Mouse (Mus musculus): ENCODE measurements around the gene Cmip.
A peak's percentile ranks its signal among the peaks of the same experiment; 100 is the strongest.

Cmip gene

GRCm38 (mm10) chr8:117327385-117327837, 70.5 kb downstream of the Cmip start:
- DNase-seq, result peak in 1 of 2 experiments; percentile 54

- no peak for DNase-seq
Observed at GRCm38 (mm10) chr8:117328758-117329157, 71.9 kb downstream of the Cmip start.

GRCm38 (mm10) chr8:117329167-117329566, 72.3 kb downstream of the Cmip start:
- DNase-seq, result no peak

GRCm38 (mm10) chr8:117329903-117330302, 73.0 kb downstream of the Cmip start:
- DNase-seq, result no peak

- no peak for DNase-seq
Observed at GRCm38 (mm10) chr8:117332229-117333010, 75.6 kb downstream of the Cmip start.

- DNase-seq, result peak; percentile 65 to 81
Observed at GRCm38 (mm10) chr8:117333619-117334018, 76.8 kb downstream of the Cmip start.

- DNase-seq, result peak in 1 of 2 experiments; percentile 53
Observed at GRCm38 (mm10) chr8:117334058-117334747, 77.3 kb downstream of the Cmip start.

GRCm38 (mm10) chr8:117334748-117335393, 78.0 kb downstream of the Cmip start:
- DNase-seq, result peak; percentile 50 to 63

- DNase-seq, result peak in 1 of 2 experiments; percentile 50
Observed at GRCm38 (mm10) chr8:117335423-117335822, 78.6 kb downstream of the Cmip start.

- DNase-seq, result no peak
Observed at GRCm38 (mm10) chr8:117337188-117337587, 80.3 kb downstream of the Cmip start.

GRCm38 (mm10) chr8:117338678-117339077, 81.8 kb downstream of the Cmip start:
- no peak for DNase-seq

GRCm38 (mm10) chr8:117339296-117339957, 82.6 kb downstream of the Cmip start:
- no peak for DNase-seq

GRCm38 (mm10) chr8:117339958-117340651, 83.2 kb downstream of the Cmip start:
- no peak for DNase-seq

GRCm38 (mm10) chr8:117340800-117341199, 83.9 kb downstream of the Cmip start:
- DNase-seq, result no peak

GRCm38 (mm10) chr8:117342735-117343385, 86.0 kb downstream of the Cmip start:
- no peak for DNase-seq

GRCm38 (mm10) chr8:117343484-117343883, 86.6 kb downstream of the Cmip start:
- no peak for DNase-seq

GRCm38 (mm10) chr8:117344899-117345298, 88.0 kb downstream of the Cmip start:
- no peak for DNase-seq

- DNase-seq, result no peak
Observed at GRCm38 (mm10) chr8:117345376-117345775, 88.5 kb downstream of the Cmip start.

- DNase-seq, result peak; percentile 62 to 76
Observed at GRCm38 (mm10) chr8:117347556-117347955, 90.7 kb downstream of the Cmip start.

- DNase-seq, result no peak
Observed at GRCm38 (mm10) chr8:117348718-117349394, 92.0 kb downstream of the Cmip start.

GRCm38 (mm10) chr8:117349541-117349940, 92.7 kb downstream of the Cmip start:
- no peak for DNase-seq
